Mouse (Mus musculus) bone marrow, adult 2 months (tissue): Measurements from ENCODE around the gene Cpped1. TPM values are rescaled to one million over a fixed set of nuclear protein-coding genes. Genes with fewer than 3 reads are reported as not detected.

Experiments
- H3K27ac ChIP-seq: fragments of 200-500 bp; 2 replicates; pipeline ENCODE4 v1.5.1; 2012; ENCODE audit warnings: low read depth, mild to moderate bottlenecking, control low read depth, inconsistent platforms, low read length; ENCODE audit not compliant: control insufficient read depth, poor library complexity, insufficient read depth
- H3K4me1 ChIP-seq: fragments of 200-500 bp; 2 replicates; pipeline ENCODE4 v1.6.1; 2011; ENCODE audit warnings: low read length; ENCODE audit not compliant: control insufficient read depth, insufficient read depth
- H3K4me3 ChIP-seq: fragments of 200-500 bp; replicated peaks from 2 replicates; pipeline ENCODE3; 2011; ENCODE audit warnings: mild to moderate bottlenecking, low read depth, low read length, control low read depth; ENCODE audit not compliant: control insufficient read depth
- CTCF ChIP-seq: fragments of 200-500 bp; IDR thresholded peaks from 2 replicates; pipeline ENCODE4 v1.5.1; 2011; ENCODE audit warnings: low read length, control low read depth; ENCODE audit not compliant: control insufficient read depth, insufficient read depth
- POLR2A ChIP-seq: fragments of 200-500 bp; IDR thresholded peaks from 2 replicates; pipeline ENCODE4 v1.6.1; 2011; ENCODE audit warnings: low read depth, mild to moderate bottlenecking, control low read depth, low read length, borderline replicate concordance; ENCODE audit not compliant: control insufficient read depth
- WGBS: fragments of 180-500 bp; shearing (Covaris S2); methylation state at CpG from one replicate; pipeline ENCODE4 v1.1.7; 2018; 5-methylcytosine and 5-hydroxymethylcytosine counted together
- polyA plus RNA-seq: library from polyadenylated mRNA; stranded (reverse); fragments of >200 nt; gene quantifications from 2 replicates; pipeline ENCODE4 v1.2.4, GENCODE M21; 2011; ENCODE audit warnings: low replicate concordance; ENCODE audit not compliant: missing spikeins, insufficient read depth, insufficient read length

The Cpped1 gene
- polyA plus RNA-seq, 1 experiment, result 6.7 TPM

- TF ChIP-seq POLR2A, result no peak
- no peak for TF ChIP-seq CTCF
- no peaks in the 10 kb centered on the region for H3K4me1 ChIP-seq
- no peak overlapping the region for H3K27ac ChIP-seq
- no peak overlapping the region for H3K4me3 ChIP-seq
- 80% methylated on average over 6 of the region's 6 CpGs for WGBS
Observed at GRCm38 (mm10) chr16:11900341-11900740, 8.9 kb downstream of the Cpped1 start.

DNA sequence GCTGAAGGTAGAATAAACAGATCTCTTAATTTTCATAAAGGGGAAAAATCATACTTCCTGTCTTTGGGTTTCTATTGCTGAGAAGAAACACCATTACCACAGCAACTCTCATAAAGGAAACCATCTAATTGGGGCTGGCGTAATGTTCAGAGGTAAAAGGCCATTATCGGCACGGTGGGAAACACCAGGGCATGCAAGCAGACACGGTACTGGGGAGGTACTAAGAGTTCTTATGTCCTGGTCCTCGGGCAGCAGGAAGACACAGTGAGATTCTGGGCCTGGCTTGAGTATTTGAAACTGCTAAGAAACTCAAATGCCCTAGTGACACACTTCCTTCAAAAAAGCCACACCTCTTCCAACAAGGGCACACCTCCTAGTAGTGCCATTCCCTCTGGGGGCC, 12.8 kb downstream of the Cpped1 start:
- WGBS, result 75% methylated on average over 5 of the region's 5 CpGs
- Histone ChIP-seq H3K4me1 (no peaks in the 10 kb centered on the region), H3K4me3 (no peak overlapping the region), H3K27ac (no peak overlapping the region)
- no peak for TF ChIP-seq POLR2A
- no peak for TF ChIP-seq CTCF

DNA sequence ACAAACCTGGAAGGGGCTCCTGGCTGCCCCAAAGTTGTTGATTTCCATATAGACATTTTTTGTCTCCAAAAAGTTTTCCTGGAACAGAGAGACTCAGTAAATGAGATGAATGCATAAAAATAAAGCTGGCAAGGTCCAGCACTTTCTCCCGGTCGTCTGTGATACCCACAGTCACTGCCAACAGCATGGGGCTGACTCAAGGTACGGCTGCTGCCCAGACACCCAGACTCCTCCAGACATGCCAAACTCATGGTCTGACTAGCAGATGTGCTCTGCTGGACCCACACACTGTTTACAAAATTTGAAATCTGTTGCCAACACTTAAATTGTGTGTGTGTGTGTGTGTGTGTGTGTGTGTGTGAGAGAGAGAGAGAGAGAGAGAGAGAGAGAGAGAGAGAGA, 14.4 kb downstream of the Cpped1 start:
- Histone ChIP-seq H3K27ac (no peak overlapping the region), H3K4me1 (no peaks in the 10 kb centered on the region), H3K4me3 (no peak overlapping the region)
- TF ChIP-seq POLR2A (no peak), CTCF (no peak)
- whole genome bisulfite sequencing, result 87% methylated on average over 3 of the region's 3 CpGs

DNA sequence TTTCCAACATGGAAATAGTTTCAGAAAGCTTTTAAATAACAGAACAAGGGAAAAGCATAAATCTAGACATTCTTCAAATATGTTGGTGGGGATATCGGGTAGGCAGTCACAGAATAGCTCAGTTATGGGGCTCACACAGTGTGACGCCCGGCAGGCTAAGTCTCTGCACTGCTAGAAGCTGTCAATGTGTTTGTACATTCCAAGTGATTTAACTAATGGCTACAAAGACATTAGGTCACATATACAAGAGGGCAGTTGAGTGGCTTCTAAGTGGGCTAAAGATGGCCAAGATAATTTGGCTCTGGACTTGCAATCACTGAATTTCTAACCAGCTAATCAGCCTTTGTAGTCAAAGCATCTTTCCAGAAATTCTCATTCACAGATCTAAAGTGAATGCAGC, 19.1 kb downstream of the Cpped1 start:
- no peak for TF ChIP-seq POLR2A
- TF ChIP-seq CTCF, result no peak
- Histone ChIP-seq H3K4me1 (no peaks in the 10 kb centered on the region), H3K27ac (no peak overlapping the region), H3K4me3 (no peak overlapping the region)
- 84% methylated on average over 3 of the region's 3 CpGs for WGBS

DNA sequence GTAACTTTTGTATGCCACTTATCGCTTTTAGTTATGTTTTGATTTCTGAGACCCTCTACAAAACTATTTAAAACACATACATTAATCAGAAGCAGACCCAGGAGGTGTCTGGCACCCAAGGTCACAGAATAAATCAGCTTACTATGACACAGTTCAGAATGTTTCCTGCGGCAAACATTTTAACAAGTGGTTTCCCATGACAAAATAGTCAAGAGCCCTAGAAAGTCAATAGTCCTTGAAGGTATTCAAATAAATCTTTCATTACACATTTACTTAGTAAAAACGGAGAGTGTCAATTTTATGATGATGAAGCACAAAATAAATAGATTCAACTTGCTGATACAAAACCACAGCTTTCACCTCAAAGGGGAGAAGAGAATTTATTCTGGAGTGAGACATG, 19.5 kb downstream of the Cpped1 start:
- no peak for TF ChIP-seq POLR2A
- TF ChIP-seq CTCF, result no peak
- H3K4me1 ChIP-seq, result no peaks in the 10 kb centered on the region
- 69% methylated on average over 3 of the region's 3 CpGs for WGBS
- no peak overlapping the region for H3K27ac ChIP-seq
- H3K4me3 ChIP-seq, result no peak overlapping the region

DNA sequence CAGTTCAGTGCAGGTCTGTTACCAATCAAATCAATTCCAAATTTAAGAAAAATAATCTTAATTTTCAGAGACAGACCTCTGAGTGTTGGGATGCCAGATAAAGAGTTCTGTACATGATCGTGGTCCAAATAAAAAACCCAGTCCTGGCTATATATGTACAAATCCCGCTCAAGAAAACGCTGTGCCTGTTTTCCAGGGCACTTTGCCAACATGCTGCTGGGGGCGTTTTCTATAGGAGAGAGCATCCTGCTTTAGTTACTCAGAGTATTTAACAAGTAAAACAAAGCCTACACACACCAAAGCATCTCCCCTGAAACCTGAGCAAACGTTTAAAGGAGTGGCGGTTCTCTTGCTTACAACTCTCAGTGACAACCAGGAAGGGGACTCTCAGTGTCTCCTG, 27.4 kb downstream of the Cpped1 start:
- TF ChIP-seq CTCF, result no peak
- TF ChIP-seq POLR2A, result no peak
- H3K4me3 ChIP-seq, result no peak overlapping the region
- no peaks in the 10 kb centered on the region for H3K4me1 ChIP-seq
- 80% methylated on average over 6 of the region's 6 CpGs for WGBS
- H3K27ac ChIP-seq, result no peak overlapping the region

- Histone ChIP-seq H3K27ac (no peak overlapping the region), H3K4me1 (no peaks in the 10 kb centered on the region; the same call in 1 of the 2 replicates), H3K4me3 (no peak overlapping the region)
- TF ChIP-seq POLR2A (no peak), CTCF (no peak)
- 83% methylated on average over 6 of the region's 6 CpGs for WGBS
Observed at GRCm38 (mm10) chr16:11880461-11880860, 28.8 kb downstream of the Cpped1 start.

DNA sequence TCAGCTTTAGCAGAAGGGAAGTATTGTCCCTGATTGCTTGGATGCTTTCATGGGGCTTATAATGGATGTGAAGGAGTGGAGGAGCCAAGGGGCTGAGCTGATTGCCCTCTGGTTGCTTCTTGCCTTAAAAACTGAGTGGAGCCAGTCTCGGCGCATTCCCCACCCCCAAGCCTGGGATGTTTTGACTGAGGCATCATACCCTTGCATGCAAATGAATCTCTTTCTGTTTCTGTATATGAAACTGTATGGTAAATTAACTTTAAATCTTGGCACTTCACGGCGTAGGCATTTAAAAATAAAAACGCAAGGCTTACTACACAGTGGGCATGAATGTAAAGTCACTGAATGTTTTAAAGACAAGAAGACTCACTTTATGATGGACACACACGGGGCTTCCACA, 30.0 kb downstream of the Cpped1 start:
- WGBS, result 88% methylated on average over 6 of the region's 6 CpGs
- no peak overlapping the region for H3K27ac ChIP-seq
- TF ChIP-seq POLR2A (no peak), CTCF (no peak)
- H3K4me1 ChIP-seq, result no peaks in the 10 kb centered on the region; the same call in 1 of the 2 replicates
- H3K4me3 ChIP-seq, result no peak overlapping the region

- TF ChIP-seq CTCF, result no peak
- no peak for TF ChIP-seq POLR2A
- 51% methylated on average over 5 of the region's 5 CpGs for WGBS
- Histone ChIP-seq H3K4me1 (no peaks in the 10 kb centered on the region; the same call in none of the 2 replicates), H3K27ac (no peak overlapping the region), H3K4me3 (no peak overlapping the region)
Observed at GRCm38 (mm10) chr16:11875227-11875626, 34.0 kb downstream of the Cpped1 start.
